Mouse (Mus musculus) hindbrain, embryonic 12.5 days (tissue): Measurements from ENCODE around the gene Slc6a6. TPM values are rescaled to one million over a fixed set of nuclear protein-coding genes. Genes with fewer than 3 reads are reported as not detected.

Experiments
- polyA plus RNA-seq: library from polyadenylated mRNA; unstranded; fragments of >200 nt; fragmentation: Nextera tagmentation; extraction: Ambion mirVana; gene quantifications from 2 replicates; pipeline ENCODE4 v1.2.1, GENCODE M21; 2016

Gene Slc6a6
- polyA plus RNA-seq, 1 experiment from 2014 or later, result 70.2 TPM

Other genes with a start within 250 kb of the Slc6a6 start
- gene Chchd4, start 210.5 kb upstream of the Slc6a6 start, polyA plus RNA-seq, result 19.8 and 20.9 TPM in 2 replicates
- 57.3 and 57.7 TPM in 2 replicates for gene Tmem43, start 210.3 kb upstream of the Slc6a6 start, polyA plus RNA-seq
- 27.3 TPM in 2 replicates for gene Xpc, start 168.2 kb upstream of the Slc6a6 start, polyA plus RNA-seq
- 185 and 194 TPM in 2 replicates for gene Lsm3, start 168.1 kb upstream of the Slc6a6 start, polyA plus RNA-seq
- 2.5 and 2.7 TPM in 2 replicates for gene Grip2, start 143.2 kb downstream of the Slc6a6 start, polyA plus RNA-seq
- gene Ccdc174, start 194.0 kb downstream of the Slc6a6 start, polyA plus RNA-seq, result 54.8 and 58.3 TPM in 2 replicates
- gene 4930590J08Rik, start 218.8 kb downstream of the Slc6a6 start, polyA plus RNA-seq, result 0.63 and 1.2 TPM in 2 replicates